Mouse (Mus musculus) heart, embryonic 12.5 days (tissue): ENCODE data around the gene Ap3b2. TPM values are rescaled to one million over a fixed set of nuclear protein-coding genes. Genes with fewer than 3 reads are reported as not detected.
"Not testable (repeated sequence)": the region's sequence is repeated elsewhere in the genome, so short reads cannot be mapped to it uniquely, and the experiment has no call there.

ENCODE experiments used
- ATAC-seq: fragments of 200-750 bp; cut with Nextera tagmentation; 2 replicates; pipeline ENCODE4 v1.8.0; 2017; ENCODE audit warnings: moderate TSS enrichment, moderate library complexity; ENCODE audit not compliant: insufficient number of reproducible peaks, low FRiP score
- H3K27ac ChIP-seq: fragments of 300-500 bp; sonication (generic); 2 replicates; pipeline ENCODE4 v1.5.1; 2016; ENCODE audit warnings: mild to moderate bottlenecking, moderate library complexity; ENCODE audit not compliant: poor library complexity, severe bottlenecking
- H3K27me3 ChIP-seq: fragments of 300-500 bp; sonication (generic); replicated peaks from 2 replicates; pipeline ENCODE4 v1.6.1; 2016; ENCODE audit warnings: mild to moderate bottlenecking, moderate library complexity
- H3K36me3 ChIP-seq: fragments of 300-500 bp; sonication (generic); 2 replicates; pipeline ENCODE4 v1.6.1; 2016; ENCODE audit warnings: mild to moderate bottlenecking, moderate library complexity
- H3K4me1 ChIP-seq: fragments of 300-500 bp; sonication (generic); replicated peaks from 2 replicates; pipeline ENCODE4 v1.6.1; 2016; ENCODE audit warnings: mild to moderate bottlenecking
- H3K4me2 ChIP-seq: fragments of 300-500 bp; sonication (generic); 2 replicates; pipeline ENCODE4 v1.6.1; 2016; ENCODE audit warnings: mild to moderate bottlenecking, moderate library complexity
- H3K4me3 ChIP-seq: fragments of 300-500 bp; sonication (generic); 2 replicates; pipeline ENCODE4 v1.5.1; 2016; ENCODE audit warnings: mild to moderate bottlenecking
- H3K9ac ChIP-seq: fragments of 300-500 bp; sonication (generic); 2 replicates; pipeline ENCODE4 v1.6.1; 2016; ENCODE audit warnings: mild to moderate bottlenecking, moderate library complexity
- H3K9me3 ChIP-seq: fragments of 300-500 bp; sonication (generic); replicated peaks from 2 replicates; pipeline ENCODE4 v1.6.1; 2016; ENCODE audit warnings: mild to moderate bottlenecking, moderate library complexity
- WGBS: fragments of 180-500 bp; shearing (Covaris S2); methylation state at CpG from one replicate; pipeline ENCODE4 v1.1.7; 2016; 5-methylcytosine and 5-hydroxymethylcytosine counted together
- polyA plus RNA-seq: library from polyadenylated mRNA; unstranded; fragments of >200 nt; fragmentation: Nextera tagmentation; extraction: Ambion mirVana; gene quantifications from 2 replicates; pipeline ENCODE4 v1.2.1, GENCODE M21; 2016

The Ap3b2 gene
- polyA plus RNA-seq, 1 experiment from 2014 or later, result 5.7 TPM

DNA sequence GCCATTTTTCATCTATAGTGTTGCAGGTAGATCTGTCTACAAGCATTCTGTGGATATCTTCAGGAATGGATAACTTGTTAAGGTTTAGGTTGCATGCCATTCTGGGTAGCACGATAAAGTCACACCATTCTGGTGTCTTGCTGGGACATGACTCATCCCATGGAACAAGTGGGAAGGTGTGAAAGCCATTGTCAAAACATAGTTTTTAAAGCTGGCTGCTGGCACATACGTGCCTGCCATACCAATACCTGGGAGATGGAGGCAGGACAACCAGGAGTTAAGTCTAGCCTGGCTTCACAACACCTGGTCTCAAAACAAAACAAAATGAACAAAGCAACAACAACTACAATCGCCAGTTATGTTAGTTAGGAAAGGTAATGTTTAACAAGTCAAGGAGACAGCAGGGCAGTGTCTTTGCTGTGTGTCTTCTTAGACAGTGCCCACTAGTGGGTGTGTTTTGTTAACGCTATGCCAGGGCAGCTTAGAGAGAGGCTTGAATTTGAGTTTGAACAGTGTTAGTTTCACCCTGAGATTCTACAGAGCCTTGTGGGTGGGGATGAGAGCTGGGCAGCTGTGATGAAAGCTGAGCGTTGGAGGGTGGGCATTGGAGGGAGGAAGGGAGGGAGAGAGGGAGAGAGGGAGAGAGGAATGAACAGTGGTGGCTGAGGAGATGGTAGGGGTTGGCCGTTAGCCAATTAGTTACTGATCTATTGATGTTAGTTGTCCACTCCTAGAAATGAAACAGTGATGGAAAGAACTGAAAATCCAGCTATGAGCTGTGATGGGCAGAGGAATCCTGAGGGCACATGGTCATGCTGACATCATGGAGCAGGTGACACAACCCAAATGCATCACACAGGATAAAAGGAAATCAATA is 22.7 kb upstream of the Ap3b2 start:
- H3K27ac ChIP-seq, result no peak overlapping the region
- no peaks in the 10 kb centered on the region for H3K4me1 ChIP-seq
- no peak overlapping the region for H3K9ac ChIP-seq
- H3K9me3 ChIP-seq, result no peaks in the 10 kb centered on the region
- peaks cover 9% of the 10 kb centered on the region for H3K27me3 ChIP-seq
- ATAC-seq, result no peak
- H3K36me3 ChIP-seq, result no peaks in the 10 kb centered on the region
- H3K4me3 ChIP-seq, result no peak overlapping the region
- H3K4me2 ChIP-seq, result no peak overlapping the region
- 66% methylated on average over 6 of the region's 6 CpGs for WGBS

DNA sequence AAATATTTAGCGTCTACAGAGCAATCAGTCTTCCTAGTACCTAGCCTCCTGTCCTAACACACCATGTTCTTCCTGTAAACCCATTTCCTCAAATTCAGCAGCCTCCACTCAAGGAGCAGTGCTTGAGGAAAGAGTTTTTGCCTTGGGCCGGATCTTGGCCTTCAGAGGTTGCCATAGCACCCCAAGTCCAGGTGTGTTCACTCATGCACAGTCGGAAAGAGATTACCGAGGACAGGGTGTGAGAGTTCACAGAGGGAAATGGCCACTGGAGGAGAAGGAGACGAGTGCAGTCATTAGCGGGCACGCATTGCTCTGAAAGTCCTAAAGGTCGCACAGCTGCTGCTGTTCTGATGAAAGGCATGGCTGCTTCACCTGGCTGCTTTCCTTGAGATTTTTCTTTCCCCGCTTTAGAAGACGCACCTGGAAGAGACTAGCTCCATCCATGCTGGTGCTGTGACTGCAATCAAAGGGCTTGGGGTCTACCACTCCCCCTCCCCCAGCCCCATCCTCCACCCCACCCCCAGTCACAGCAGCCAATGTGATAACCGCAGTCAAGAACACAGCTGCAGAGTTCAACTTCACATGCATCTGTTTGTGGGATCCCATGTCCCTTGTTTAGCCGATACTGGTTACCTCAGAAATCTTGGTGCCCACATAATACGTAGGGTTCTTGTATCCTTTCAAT is 21.3 kb upstream of the Ap3b2 start:
- 50% methylated on average over 13 of the region's 13 CpGs for WGBS
- Histone ChIP-seq H3K27me3 (peaks cover 9% of the 10 kb centered on the region), H3K9me3 (no peaks in the 10 kb centered on the region), H3K27ac (no peak overlapping the region), H3K9ac (no peak overlapping the region), H3K4me1 (no peaks in the 10 kb centered on the region), H3K4me3 (no peak overlapping the region), H3K36me3 (no peaks in the 10 kb centered on the region), H3K4me2 (no peak overlapping the region)
- no peak for ATAC-seq

DNA sequence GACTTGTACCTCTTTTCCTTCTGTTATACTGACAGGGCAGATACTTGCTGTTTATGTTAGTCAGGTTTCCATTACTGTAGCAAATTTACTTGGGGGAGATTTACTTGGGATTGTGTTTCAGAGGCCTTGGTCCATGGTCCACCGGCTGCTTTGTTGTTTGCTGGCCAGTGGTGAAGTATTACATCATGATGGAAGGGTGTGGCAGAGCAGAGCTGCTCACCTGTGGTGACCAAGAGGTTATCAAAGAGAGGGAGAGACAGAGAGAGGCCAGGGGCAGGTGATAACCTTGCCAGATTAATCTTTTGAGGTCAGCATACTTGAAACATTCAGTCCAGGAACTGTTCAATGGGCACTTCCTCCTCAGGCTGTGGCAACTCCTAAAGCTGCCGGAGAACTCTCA is 7.3 kb upstream of the Ap3b2 start:
- Histone ChIP-seq H3K4me3 (no peak overlapping the region), H3K36me3 (no peaks in the 10 kb centered on the region), H3K9me3 (no peaks in the 10 kb centered on the region), H3K27ac (no peak overlapping the region), H3K27me3 (peaks cover 12% of the 10 kb centered on the region), H3K4me1 (no peaks in the 10 kb centered on the region), H3K9ac (no peak overlapping the region), H3K4me2 (no peak overlapping the region)
- ATAC-seq, result no peak
- 68% methylated on average over 2 of the region's 2 CpGs for WGBS

DNA sequence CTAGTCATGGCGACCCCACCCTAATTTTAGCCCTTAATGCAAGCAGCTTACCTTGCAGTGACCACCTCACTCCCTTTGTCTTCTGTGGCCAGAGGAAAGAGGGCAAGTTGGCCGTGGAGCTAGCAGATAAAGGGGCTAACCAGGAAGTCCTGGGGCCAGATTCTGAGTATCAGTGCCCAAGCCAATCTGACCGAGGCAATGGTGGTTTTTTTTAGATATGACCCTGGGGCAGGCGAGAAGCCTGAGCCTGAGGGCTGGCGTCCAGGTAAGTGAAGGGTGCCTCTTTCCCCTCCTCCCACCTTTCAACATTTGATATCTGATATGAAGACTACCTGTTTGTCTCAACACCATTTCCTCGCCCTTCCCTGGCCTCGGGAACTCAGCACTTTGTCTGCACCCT is 4.5 kb upstream of the Ap3b2 start, which contains the start of gene BC048679:
TSS of gene BC048679 (minus strand) at position 101 of the 400 bp plus-strand sequence.
- ATAC-seq, result no peak
- Histone ChIP-seq H3K9ac (no peak within 1 kb of the TSS), H3K9me3 (no peaks in the 10 kb centered on the region), H3K36me3 (no peaks in the 10 kb centered on the region), H3K4me1 (peaks cover 5% of the 10 kb centered on the region), H3K27ac (no peak within 1 kb of the TSS), H3K4me2 (no peak within 1 kb of the TSS), H3K4me3 (no peak within 1 kb of the TSS), H3K27me3 (peaks cover 36% of the 10 kb centered on the region)
- WGBS, result 43% methylated on average over 7 of the region's 7 CpGs

DNA sequence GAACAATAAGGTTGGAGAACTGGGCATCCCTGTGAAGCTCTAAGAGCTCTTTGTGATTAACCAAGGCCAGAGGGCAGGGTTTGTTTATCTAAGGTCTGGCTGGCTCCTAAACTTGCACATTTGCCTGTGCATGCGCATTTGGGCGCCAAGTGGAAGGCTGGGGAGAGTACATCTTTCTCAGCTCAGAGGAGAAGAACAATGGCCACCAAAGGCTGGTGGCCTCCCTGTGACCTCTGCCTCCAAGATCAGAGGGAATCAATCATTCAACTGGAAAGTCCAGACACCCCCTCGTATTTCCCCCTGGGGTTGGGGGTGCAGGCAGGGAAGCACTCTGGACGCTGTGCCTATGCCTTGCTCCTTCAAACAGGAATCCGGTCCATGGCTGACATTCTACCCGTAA is 3.4 kb upstream of the Ap3b2 start:
- Histone ChIP-seq H3K36me3 (no peaks in the 10 kb centered on the region), H3K4me3 (no peak overlapping the region), H3K4me2 (no peak overlapping the region), H3K27ac (no peak overlapping the region), H3K9ac (no peak overlapping the region), H3K9me3 (no peaks in the 10 kb centered on the region), H3K4me1 (peaks cover 5% of the 10 kb centered on the region), H3K27me3 (peaks cover 46% of the 10 kb centered on the region)
- WGBS, result 57% methylated on average over 6 of the region's 6 CpGs
- ATAC-seq, result no peak

DNA sequence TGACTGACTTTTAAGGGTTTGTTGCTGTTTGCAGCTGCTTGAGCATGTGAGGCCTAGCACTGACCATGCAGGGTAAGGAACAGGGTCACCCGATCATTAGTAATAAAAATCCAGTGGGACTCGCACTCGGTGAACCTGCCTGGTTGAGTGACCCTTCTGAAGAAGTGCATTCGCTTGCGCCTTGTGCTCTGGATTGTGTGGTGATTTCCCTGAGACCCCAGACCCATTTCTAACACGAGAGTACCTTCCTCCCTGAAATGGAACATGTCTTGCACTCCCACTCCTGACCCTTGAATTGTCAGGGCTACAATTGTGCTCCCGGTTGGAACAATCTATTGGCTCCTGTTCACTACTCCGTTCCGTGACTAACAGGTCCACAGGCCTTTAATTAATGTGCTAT is 1.1 kb downstream of the Ap3b2 start:
- Histone ChIP-seq H3K36me3 (no peaks in the 10 kb centered on the region), H3K4me1 (peaks cover 5% of the 10 kb centered on the region), H3K27me3 (peaks cover 57% of the 10 kb centered on the region), H3K9ac (no peak overlapping the region), H3K9me3 (no peaks in the 10 kb centered on the region), H3K27ac (no peak overlapping the region), H3K4me3 (peak overlapping the region; percentile 50; the same call in 1 of the 2 replicates), H3K4me2 (peak overlapping the region; percentile 76; the same call in 1 of the 2 replicates)
- 50% methylated on average over 9 of the region's 9 CpGs for WGBS
- ATAC-seq, result no peak

DNA sequence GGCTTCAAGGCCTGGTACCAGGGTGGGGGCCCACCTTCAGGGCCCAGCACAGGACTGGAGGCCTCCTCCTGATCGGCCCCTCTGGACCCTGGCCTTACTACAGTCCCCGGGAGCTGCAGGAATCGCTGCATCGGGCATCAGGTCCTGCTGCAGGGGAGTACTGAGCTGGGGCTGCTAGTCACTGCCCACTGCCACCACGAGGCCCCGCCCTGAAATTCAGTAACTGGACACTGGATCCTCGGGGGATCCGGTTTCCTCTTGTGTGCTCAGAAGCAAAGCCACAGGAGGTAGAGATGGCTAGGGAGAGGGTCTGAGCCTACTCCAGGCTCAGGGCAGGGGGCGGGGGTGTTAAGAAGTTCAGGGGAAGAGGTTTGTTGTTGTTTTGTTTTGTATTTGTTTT is 4.1 kb downstream of the Ap3b2 start:
- H3K4me2 ChIP-seq, result no peak overlapping the region
- H3K9ac ChIP-seq, result no peak overlapping the region
- no peak for ATAC-seq
- no peaks in the 10 kb centered on the region for H3K9me3 ChIP-seq
- peaks cover 33% of the 10 kb centered on the region for H3K27me3 ChIP-seq
- no peaks in the 10 kb centered on the region for H3K36me3 ChIP-seq
- peaks cover 5% of the 10 kb centered on the region for H3K4me1 ChIP-seq
- no peak overlapping the region for H3K4me3 ChIP-seq
- 15% methylated on average over 9 of the region's 9 CpGs for WGBS
- no peak overlapping the region for H3K27ac ChIP-seq

DNA sequence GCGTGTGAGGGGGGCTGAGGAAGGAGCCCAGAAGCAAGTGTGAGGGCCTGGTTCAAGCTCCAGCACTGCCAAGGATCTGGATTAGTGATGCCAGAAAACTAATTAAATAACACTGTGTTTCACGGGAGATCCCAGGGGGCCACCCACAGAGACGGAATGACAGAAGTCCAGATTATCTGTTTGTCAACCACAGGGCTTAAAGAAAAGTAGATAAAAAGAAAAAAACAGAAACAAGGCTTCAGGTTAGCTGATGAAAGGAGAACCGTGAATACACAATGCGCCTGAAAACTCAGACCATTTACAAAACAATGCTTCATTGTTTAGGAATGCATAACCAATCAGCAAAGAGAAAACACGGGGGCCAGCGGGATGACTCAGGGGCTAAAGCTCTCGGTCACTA is 12.9 kb downstream of the Ap3b2 start:
- Histone ChIP-seq H3K4me2 (no peak overlapping the region), H3K4me3 (no peak overlapping the region), H3K36me3 (no peaks in the 10 kb centered on the region), H3K4me1 (peaks cover 9% of the 10 kb centered on the region; the same call in 1 of the 2 replicates), H3K27me3 (peaks cover 28% of the 10 kb centered on the region), H3K27ac (no peak overlapping the region), H3K9me3 (no peaks in the 10 kb centered on the region), H3K9ac (no peak overlapping the region)
- WGBS, result 10% methylated on average over 8 of the region's 8 CpGs
- no peak for ATAC-seq

DNA sequence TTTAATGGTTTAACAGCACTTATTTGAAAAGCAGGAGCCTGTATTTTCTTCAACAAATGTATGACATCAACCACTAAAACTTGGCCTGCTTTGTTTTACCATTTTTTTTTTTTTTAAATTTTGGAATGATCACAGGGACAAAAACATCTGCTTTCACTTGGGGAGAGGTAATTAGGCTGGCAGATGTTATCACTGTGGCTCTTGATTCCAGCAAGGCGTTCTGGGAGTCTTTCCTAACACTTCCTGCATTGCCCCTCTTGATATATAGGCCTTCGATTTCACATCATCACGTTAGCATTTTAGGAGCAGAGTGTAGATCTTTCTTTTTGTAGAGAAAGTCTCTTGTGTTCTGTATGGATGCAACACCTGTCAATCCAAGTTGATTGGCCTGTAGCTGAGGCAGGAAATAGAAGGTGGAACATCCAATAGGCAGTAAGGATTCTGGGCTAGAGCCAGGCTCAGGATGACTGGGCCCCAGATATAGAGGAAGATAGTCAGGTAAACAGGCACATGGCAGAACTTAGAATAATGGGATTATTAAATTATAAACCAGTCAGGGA is 14.1 kb downstream of the Ap3b2 start:
- H3K27ac ChIP-seq, result no peak overlapping the region
- WGBS, result 52% methylated on average over 3 of the region's 3 CpGs
- no peak overlapping the region for H3K9ac ChIP-seq
- no peak for ATAC-seq
- no peaks in the 10 kb centered on the region for H3K36me3 ChIP-seq
- H3K9me3 ChIP-seq, result no peaks in the 10 kb centered on the region
- peaks cover 9% of the 10 kb centered on the region; the same call in 1 of the 2 replicates for H3K4me1 ChIP-seq
- H3K4me2 ChIP-seq, result no peak overlapping the region
- no peak overlapping the region for H3K4me3 ChIP-seq
- peaks cover 40% of the 10 kb centered on the region for H3K27me3 ChIP-seq

DNA sequence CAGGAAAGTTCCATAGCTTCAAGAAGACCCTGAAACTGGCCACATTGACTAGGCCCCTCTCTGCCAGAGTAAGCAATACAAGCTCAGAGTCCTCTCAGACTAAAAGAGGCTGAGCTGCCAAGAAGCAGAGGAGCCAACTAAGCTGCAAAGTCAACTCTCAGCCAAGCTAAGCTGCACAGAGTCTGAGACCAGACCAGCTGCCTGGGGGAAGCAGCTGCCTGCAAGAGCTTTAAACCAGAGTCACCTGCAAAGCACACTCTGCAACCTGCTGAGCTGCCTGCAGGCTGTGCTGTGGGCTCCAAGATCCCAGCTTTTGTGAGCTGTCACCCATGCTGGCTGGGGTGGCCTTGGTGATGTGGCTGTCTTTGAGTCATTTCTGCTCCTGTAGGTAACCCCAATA is 15.5 kb downstream of the Ap3b2 start:
- not testable (repeated sequence) for H3K4me1 ChIP-seq, H3K9ac ChIP-seq, H3K9me3 ChIP-seq, H3K36me3 ChIP-seq, H3K4me2 ChIP-seq, ATAC-seq, H3K27ac ChIP-seq, H3K4me3 ChIP-seq
- H3K27me3 ChIP-seq, result peaks cover 47% of the 10 kb centered on the region

DNA sequence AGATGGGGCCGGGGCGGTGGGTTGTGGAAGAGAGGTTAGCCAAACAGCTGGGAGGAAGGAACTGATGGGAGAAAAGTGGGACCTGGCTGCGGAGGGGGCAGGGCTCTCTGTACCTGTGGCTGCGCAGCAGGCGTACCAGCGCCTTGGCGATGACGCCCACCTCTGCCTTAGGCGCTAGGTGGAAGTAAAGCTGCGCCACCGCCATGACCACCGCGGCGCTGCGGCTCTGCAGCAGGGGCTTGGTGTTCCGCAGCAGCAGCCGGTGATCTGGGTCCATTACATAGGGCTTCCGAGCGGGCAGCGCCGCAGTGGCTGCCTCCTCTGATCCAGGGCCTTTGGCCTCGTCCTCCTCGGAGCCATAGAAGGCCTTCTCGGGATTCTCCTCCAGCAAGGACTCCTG is 16.9 kb downstream of the Ap3b2 start:
- 4% methylated on average over 24 of the region's 24 CpGs for WGBS
- peaks cover 52% of the 10 kb centered on the region for H3K27me3 ChIP-seq
- H3K9me3 ChIP-seq, result no peaks in the 10 kb centered on the region
- ATAC-seq, result no peak
- H3K36me3 ChIP-seq, result no peaks in the 10 kb centered on the region
- H3K9ac ChIP-seq, result no peak overlapping the region
- H3K4me3 ChIP-seq, result peak overlapping the region; percentile 12; the same call in 1 of the 2 replicates
- H3K4me1 ChIP-seq, result peaks cover 9% of the 10 kb centered on the region; the same call in 1 of the 2 replicates
- H3K4me2 ChIP-seq, result peak overlapping the region; percentile 56
- H3K27ac ChIP-seq, result no peak overlapping the region
